Mouse (Mus musculus): ENCODE measurements around the gene Thsd4. TPM values are rescaled to one million over a fixed set of nuclear protein-coding genes. Genes with fewer than 3 reads are reported as not detected.

Thsd4 gene
- polyA plus RNA-seq, 1 experiment from 2014 or later, result 6.0 TPM

DNA sequence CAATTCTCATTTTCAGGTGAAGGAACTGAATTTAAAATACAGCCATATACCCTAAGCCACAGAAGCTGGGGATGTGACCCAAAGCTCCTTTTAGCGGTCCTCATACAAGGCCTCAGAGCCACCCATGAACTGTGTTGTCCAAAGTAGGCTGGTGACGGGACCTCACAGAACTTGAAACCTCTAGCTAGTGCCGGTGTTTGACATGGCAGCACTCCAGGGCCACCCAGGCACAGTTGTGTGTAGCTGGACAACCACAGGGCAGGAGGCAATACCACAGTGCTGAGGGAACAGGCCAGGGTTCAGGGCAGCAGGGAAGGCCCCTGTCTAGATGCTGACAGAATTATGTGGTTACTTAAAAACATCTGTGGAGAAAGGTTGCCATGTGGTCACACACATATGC is 499.5 kb downstream of the Thsd4 start:
- Histone ChIP-seq H3K4me1 (peaks cover 13% of the 10 kb centered on the region), H3K9me3 (replicated peaks) (no peaks in the 10 kb centered on the region), H3K4me3 (no peak overlapping the region), H3K9ac (no peak overlapping the region), H3K27me3 (no peaks in the 10 kb centered on the region), H3K27ac (no peak overlapping the region), H3K4me2 (no peak overlapping the region), H3K36me3 (ENCODE audit: poor library complexity, severe bottlenecking) (no peaks in the 10 kb centered on the region)
- no peak for ATAC-seq
- 83% methylated on average over 3 of the region's 3 CpGs for WGBS

DNA sequence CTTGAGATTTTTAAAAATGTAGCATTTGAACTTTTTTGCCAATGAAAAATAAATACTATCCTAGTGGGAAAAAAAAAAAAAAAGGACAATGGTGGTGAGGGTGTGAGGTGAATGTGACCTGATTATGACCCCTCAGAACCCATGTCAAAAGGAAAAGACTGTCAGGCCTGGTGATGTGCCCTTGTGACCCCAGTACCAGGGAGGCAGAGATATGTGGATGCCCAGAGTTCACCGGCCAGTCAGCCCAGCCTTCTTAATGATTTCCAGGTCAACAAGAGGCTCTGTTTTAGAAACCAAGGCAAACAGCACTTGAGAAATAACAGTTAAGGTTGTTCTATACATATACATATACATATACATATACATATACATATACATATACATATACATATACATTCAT is 501.4 kb downstream of the Thsd4 start:
- H3K9ac ChIP-seq, result no peak overlapping the region
- H3K27me3 ChIP-seq, result no peaks in the 10 kb centered on the region
- H3K4me3 ChIP-seq, result no peak overlapping the region
- H3K4me1 ChIP-seq, result peaks cover 12% of the 10 kb centered on the region
- H3K9me3 ChIP-seq (replicated peaks), result no peaks in the 10 kb centered on the region
- ATAC-seq, result no peak
- WGBS, result 75% methylated on average over 1 of the region's 1 CpGs
- H3K36me3 ChIP-seq (ENCODE audit: poor library complexity, severe bottlenecking), result no peaks in the 10 kb centered on the region
- no peak overlapping the region for H3K27ac ChIP-seq
- H3K4me2 ChIP-seq, result no peak overlapping the region

DNA sequence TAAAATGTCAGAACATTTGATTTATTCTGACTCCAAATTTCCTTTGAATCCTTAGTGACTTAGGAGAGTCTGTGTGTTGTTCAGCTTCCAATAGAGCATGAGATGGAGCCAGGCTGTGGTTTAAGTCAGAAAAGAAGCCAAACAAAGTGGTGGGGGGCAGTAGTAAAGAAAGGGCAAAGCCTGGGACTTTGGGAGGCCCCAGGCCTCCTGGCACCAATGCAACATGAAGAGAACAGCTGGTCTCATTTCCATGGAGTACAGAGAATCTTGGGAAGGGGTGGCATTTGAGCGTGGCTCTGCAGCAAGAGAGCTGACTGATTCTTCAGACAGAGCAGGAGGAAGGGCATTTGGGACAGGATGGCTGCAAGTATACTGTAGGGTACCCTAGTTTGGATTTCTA is 511.6 kb downstream of the Thsd4 start:
- H3K9ac ChIP-seq, result no peak overlapping the region
- no peak overlapping the region for H3K27ac ChIP-seq
- H3K4me2 ChIP-seq, result no peak overlapping the region
- no peaks in the 10 kb centered on the region for H3K36me3 ChIP-seq (ENCODE audit: poor library complexity, severe bottlenecking)
- H3K4me1 ChIP-seq, result peaks cover 5% of the 10 kb centered on the region
- no peak for ATAC-seq
- WGBS, result 59% methylated on average over 1 of the region's 1 CpGs
- no peaks in the 10 kb centered on the region for H3K9me3 ChIP-seq (replicated peaks)
- H3K27me3 ChIP-seq, result no peaks in the 10 kb centered on the region
- H3K4me3 ChIP-seq, result no peak overlapping the region

DNA sequence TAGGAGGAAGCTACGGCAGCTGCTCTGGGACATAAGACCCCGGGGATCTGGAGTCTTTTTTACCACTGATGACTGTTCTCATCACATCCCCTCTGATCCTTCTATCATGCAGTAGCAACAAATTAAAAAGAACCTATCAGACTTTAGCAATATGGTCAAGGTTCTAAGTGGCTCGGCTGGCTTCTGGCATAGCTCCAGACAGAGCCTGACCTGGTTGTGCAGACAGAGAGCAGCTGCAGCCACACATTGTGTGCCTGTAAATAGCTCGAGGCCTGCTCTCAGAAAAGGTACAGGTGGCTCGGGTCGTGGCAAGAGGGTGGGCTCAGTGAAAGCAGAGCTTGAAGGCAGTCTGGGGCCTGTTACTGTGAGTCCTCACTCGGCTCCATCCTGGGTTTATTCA is 512.9 kb downstream of the Thsd4 start:
- ATAC-seq, result no peak
- 57% methylated on average over 7 of the region's 7 CpGs for WGBS

DNA sequence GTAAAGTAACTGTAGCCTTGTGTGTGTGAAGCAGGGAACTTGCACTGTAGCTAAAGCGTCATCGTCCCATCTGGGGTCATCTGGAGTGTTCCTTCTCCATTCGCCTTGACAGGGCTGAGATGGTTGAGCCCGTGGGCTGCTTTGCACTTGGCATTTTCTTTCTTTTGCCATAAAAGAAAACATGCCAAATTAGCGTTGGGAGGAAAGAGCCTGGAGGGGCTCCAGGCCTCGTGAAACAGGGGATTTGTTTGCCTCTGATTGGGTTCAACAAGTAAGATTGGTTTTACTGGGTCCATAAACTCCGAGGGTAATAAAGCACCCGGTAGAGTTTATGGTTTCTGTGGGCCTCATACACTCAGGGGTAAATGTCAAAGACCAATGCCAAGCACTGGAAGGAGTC is 519.5 kb downstream of the Thsd4 start:
- no peak overlapping the region for H3K27ac ChIP-seq
- H3K4me1 ChIP-seq, result no peaks in the 10 kb centered on the region
- no peaks in the 10 kb centered on the region for H3K36me3 ChIP-seq (ENCODE audit: poor library complexity, severe bottlenecking)
- no peak overlapping the region for H3K9ac ChIP-seq
- no peaks in the 10 kb centered on the region for H3K9me3 ChIP-seq (replicated peaks)
- no peaks in the 10 kb centered on the region for H3K27me3 ChIP-seq
- WGBS, result 75% methylated on average over 8 of the region's 8 CpGs
- no peak overlapping the region for H3K4me2 ChIP-seq
- ATAC-seq, result no peak
- H3K4me3 ChIP-seq, result no peak overlapping the region

More for the DNA sequence above, 512.9 kb downstream of the Thsd4 start:
- Histone ChIP-seq H3K27me3 (no peaks in the 10 kb centered on the region), H3K9ac (no peak overlapping the region), H3K4me3 (no peak overlapping the region), H3K4me1 (peaks cover 5% of the 10 kb centered on the region), H3K9me3 (replicated peaks) (no peaks in the 10 kb centered on the region), H3K36me3 (ENCODE audit: poor library complexity, severe bottlenecking) (no peaks in the 10 kb centered on the region), H3K4me2 (no peak overlapping the region), H3K27ac (0 out of 2 replicates have a peak overlapping the region, but pooled peaks have one; percentile 10)

DNA sequence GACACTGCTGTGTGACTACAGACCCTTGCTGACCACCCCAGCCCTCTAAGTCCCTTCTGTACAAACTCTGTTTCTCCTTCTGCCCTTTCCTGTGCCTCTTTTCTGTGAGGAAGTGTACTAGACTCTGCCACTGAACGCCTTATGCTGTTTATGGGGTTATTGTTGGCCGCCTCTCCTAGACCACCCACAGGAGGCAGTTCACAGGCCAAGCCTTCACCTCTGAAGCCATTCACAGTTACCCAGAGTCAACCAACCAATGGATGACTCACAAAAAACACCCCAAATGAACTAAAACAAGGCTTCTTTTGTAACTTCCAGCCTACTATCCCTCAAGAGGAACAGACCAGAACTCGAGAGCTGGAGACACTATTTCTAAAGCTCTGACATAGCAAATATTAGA is 520.4 kb downstream of the Thsd4 start:
- no peak overlapping the region for H3K27ac ChIP-seq
- H3K9me3 ChIP-seq (replicated peaks), result no peaks in the 10 kb centered on the region
- no peak for ATAC-seq
- H3K27me3 ChIP-seq, result no peaks in the 10 kb centered on the region
- H3K4me2 ChIP-seq, result no peak overlapping the region
- no peaks in the 10 kb centered on the region for H3K36me3 ChIP-seq (ENCODE audit: poor library complexity, severe bottlenecking)
- no peak overlapping the region for H3K4me3 ChIP-seq
- WGBS, result 82% methylated on average over 3 of the region's 3 CpGs
- H3K9ac ChIP-seq, result no peak overlapping the region
- no peaks in the 10 kb centered on the region for H3K4me1 ChIP-seq

DNA sequence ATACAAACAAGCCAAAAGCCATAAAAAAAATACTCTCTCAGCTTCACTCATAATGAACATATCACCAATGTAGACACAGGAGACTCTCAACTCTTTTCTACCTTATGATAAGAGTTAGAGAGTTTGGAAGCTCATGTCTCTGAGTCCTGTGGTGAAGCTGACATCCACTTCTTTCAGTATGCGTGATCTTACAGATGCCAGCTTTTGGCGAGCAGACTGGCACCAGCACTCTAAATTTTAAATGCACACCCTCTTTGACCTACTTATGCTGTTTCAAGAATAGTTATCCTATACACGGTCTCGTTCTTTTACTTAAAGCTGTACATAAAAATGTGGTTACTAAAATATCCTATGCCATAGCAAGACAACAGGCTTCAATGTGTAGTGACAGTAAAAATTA is 524.1 kb downstream of the Thsd4 start:
- WGBS, result 91% methylated on average over 4 of the region's 4 CpGs
- ATAC-seq, result no peak

DNA sequence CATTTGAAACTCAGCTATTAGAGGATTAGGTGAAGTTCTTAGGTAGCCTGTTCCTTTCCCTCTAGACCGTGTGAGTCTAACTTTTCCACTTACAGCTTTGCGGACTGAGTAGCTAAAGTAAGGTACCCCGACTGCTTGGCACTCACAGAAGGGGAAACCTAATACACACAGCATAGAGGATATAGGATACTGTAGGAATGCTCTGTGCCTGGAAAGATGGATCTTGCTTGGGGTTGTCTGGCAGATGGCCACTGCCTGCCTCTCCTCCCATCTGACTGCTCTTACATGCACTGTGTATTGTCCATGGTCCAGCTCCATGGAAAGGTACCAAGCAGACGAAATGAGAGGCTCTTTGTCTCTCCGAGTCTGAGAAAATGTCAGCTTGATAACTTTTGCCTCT is 530.4 kb downstream of the Thsd4 start:
- WGBS, result 86% methylated on average over 5 of the region's 5 CpGs
- Histone ChIP-seq H3K36me3 (ENCODE audit: poor library complexity, severe bottlenecking) (no peaks in the 10 kb centered on the region), H3K4me2 (no peak overlapping the region), H3K4me3 (no peak overlapping the region), H3K9ac (no peak overlapping the region), H3K27me3 (no peaks in the 10 kb centered on the region), H3K27ac (no peak overlapping the region), H3K4me1 (no peaks in the 10 kb centered on the region), H3K9me3 (replicated peaks) (no peaks in the 10 kb centered on the region)
- no peak for ATAC-seq

More for the DNA sequence above, 524.1 kb downstream of the Thsd4 start:
- no peak overlapping the region for H3K9ac ChIP-seq
- no peak overlapping the region for H3K4me2 ChIP-seq
- no peak overlapping the region for H3K27ac ChIP-seq
- no peaks in the 10 kb centered on the region for H3K9me3 ChIP-seq (replicated peaks)
- H3K27me3 ChIP-seq, result no peaks in the 10 kb centered on the region
- H3K4me1 ChIP-seq, result no peaks in the 10 kb centered on the region
- H3K4me3 ChIP-seq, result no peak overlapping the region
- H3K36me3 ChIP-seq (ENCODE audit: poor library complexity, severe bottlenecking), result no peaks in the 10 kb centered on the region

DNA sequence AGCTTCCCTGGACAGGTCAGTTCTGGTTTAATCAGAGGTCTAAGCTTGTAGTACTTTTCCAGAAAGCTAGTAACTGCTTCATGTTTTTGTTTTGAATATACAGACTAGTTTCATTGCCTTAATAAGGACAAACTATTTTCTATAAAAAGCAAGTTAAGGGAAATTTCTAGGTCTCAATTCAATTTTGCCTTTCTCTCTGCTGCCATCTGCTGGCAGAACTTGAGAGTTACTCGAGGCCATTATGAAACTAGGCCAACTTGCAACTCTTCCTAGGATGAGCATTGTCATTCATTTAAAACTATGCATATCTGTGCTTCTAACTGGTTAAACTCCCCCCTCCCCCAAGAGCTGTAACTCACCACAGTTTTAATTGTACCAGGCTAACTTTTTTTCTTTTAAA is 532.0 kb downstream of the Thsd4 start:
- Histone ChIP-seq H3K4me3 (no peak overlapping the region), H3K9me3 (replicated peaks) (no peaks in the 10 kb centered on the region), H3K4me2 (no peak overlapping the region), H3K27me3 (no peaks in the 10 kb centered on the region), H3K36me3 (ENCODE audit: poor library complexity, severe bottlenecking) (no peaks in the 10 kb centered on the region), H3K27ac (no peak overlapping the region), H3K9ac (no peak overlapping the region), H3K4me1 (no peaks in the 10 kb centered on the region)
- 3% methylated on average over 1 of the region's 1 CpGs for whole genome bisulfite sequencing
- no peak for ATAC-seq

DNA sequence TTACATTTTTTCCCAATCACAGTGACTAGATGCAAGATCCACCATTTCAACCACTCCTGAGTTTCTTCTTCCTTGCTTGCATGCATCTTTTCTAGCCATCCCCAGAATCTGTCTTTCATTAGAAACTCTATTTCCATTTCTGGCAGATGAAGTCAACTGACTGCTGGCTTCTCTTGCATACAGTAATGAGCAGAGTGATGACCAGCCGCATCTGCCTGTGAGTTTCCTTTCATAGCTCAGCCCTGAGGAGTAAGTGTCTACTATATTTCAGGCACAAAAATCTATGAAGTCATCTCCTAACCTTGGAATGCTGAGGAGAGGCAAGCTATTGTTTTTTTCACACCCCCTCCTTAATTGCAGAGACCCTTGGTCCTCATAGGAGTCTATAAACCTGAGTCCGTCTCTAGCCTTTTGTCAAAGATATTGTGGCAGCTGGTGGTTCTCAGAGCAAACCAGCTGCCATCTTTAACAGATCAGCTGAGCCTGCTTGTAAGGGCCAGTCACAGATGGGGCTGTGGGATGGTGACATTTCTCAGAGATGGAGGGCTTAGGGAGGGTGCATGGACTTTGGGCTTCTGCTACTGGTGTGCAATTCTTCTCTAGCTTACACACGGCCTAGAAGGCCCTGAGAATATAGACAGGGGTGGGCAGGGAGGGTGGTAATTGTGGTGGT is 535.8 kb downstream of the Thsd4 start:
- ATAC-seq, result no peak

DNA sequence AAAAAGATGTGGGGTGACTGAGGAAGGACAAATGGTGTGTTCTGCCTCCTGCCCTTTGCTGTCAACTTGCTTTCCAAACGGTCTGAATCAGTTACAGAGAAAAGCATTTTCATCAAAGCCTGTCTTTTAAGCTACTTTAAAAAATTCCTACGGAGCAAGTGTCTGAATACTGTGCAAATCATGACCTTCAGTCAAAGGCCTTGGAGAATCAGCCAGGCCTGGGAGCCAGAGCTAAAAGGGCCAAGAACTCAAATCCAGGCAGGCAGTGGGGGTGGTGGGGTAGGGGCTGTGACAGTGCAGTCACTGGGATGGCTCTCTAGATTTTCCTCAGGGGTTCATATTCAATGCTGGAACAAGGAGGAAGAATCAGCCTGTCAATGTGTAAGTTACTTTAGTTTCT is 540.7 kb downstream of the Thsd4 start:
- no peaks in the 10 kb centered on the region for H3K4me1 ChIP-seq
- no peak overlapping the region for H3K4me2 ChIP-seq
- H3K27me3 ChIP-seq, result no peaks in the 10 kb centered on the region
- no peaks in the 10 kb centered on the region for H3K9me3 ChIP-seq (replicated peaks)
- no peak overlapping the region for H3K4me3 ChIP-seq
- WGBS, result 67% methylated on average over 2 of the region's 2 CpGs
- no peak overlapping the region for H3K27ac ChIP-seq
- H3K9ac ChIP-seq, result no peak overlapping the region
- ATAC-seq, result no peak
- H3K36me3 ChIP-seq (ENCODE audit: poor library complexity, severe bottlenecking), result no peaks in the 10 kb centered on the region

More for the DNA sequence above, 535.8 kb downstream of the Thsd4 start:
- 72% methylated on average over 3 of the region's 3 CpGs for WGBS
- Histone ChIP-seq H3K9me3 (replicated peaks) (no peaks in the 10 kb centered on the region), H3K4me2 (no peak overlapping the region), H3K27me3 (no peaks in the 10 kb centered on the region), H3K4me3 (no peak overlapping the region), H3K4me1 (no peaks in the 10 kb centered on the region), H3K36me3 (ENCODE audit: poor library complexity, severe bottlenecking) (no peaks in the 10 kb centered on the region), H3K9ac (no peak overlapping the region), H3K27ac (no peak overlapping the region)

DNA sequence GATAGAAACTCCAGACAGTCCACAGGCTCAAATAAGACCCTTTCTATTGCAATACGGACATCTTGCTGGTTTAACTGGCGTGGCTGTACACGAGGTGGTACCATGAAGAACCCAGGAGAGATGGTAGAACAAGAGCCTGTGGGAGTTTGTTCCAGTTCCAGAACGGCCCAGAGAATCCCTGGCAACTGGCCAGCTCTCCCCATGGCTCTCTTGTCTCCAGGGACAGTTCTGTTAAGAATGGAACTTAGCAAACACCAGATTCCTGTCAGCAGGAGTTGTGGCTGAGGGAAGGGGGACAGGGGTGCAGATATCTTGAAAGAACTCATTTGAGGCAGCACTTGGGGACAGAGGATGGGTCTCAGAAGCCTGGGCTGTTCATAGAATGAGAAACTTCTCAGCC is 550.6 kb downstream of the Thsd4 start:
- no peak for ATAC-seq
- Histone ChIP-seq H3K27me3 (no peaks in the 10 kb centered on the region), H3K9ac (no peak overlapping the region; the same call in 1 of the 2 replicates), H3K36me3 (ENCODE audit: poor library complexity, severe bottlenecking) (no peaks in the 10 kb centered on the region), H3K9me3 (replicated peaks) (no peaks in the 10 kb centered on the region), H3K4me3 (no peak overlapping the region), H3K4me1 (no peaks in the 10 kb centered on the region), H3K27ac (no peak overlapping the region), H3K4me2 (no peak overlapping the region)
- 65% methylated on average over 4 of the region's 4 CpGs for WGBS

DNA sequence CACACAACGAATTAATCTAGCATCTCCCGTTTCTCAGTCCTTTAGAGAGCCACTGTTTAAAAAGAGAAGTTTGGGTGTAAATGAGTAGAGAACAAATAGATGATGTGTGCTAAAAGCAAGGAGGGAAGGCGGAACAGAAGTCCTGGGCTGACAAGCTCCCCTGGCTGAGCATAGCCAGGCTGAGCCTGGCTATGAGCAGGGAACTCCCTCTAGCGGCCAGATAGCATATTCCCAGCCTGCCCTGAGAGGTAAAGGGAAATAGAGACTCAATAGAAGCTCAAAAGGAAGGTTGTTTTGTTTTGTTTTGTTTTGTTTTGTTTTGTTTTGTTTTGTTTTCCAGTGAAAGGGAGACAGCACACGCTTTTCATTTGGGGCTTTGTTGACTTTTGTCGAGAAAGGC is 552.5 kb downstream of the Thsd4 start:
- WGBS, result 27% methylated on average over 6 of the region's 6 CpGs
- peak; percentile 77; the same call in 1 of the 2 replicates for ATAC-seq

More for the DNA sequence above, 552.5 kb downstream of the Thsd4 start:
- H3K9ac ChIP-seq, result no peak overlapping the region
- H3K4me3 ChIP-seq, result no peak overlapping the region
- no peaks in the 10 kb centered on the region for H3K4me1 ChIP-seq
- H3K27me3 ChIP-seq, result no peaks in the 10 kb centered on the region
- no peaks in the 10 kb centered on the region for H3K9me3 ChIP-seq (replicated peaks)
- H3K36me3 ChIP-seq (ENCODE audit: poor library complexity, severe bottlenecking), result no peaks in the 10 kb centered on the region
- no peak overlapping the region for H3K4me2 ChIP-seq
- no peak overlapping the region for H3K27ac ChIP-seq
